ENCODE assay signal across 7 mouse cellular contexts in the genomic region with DNA sequence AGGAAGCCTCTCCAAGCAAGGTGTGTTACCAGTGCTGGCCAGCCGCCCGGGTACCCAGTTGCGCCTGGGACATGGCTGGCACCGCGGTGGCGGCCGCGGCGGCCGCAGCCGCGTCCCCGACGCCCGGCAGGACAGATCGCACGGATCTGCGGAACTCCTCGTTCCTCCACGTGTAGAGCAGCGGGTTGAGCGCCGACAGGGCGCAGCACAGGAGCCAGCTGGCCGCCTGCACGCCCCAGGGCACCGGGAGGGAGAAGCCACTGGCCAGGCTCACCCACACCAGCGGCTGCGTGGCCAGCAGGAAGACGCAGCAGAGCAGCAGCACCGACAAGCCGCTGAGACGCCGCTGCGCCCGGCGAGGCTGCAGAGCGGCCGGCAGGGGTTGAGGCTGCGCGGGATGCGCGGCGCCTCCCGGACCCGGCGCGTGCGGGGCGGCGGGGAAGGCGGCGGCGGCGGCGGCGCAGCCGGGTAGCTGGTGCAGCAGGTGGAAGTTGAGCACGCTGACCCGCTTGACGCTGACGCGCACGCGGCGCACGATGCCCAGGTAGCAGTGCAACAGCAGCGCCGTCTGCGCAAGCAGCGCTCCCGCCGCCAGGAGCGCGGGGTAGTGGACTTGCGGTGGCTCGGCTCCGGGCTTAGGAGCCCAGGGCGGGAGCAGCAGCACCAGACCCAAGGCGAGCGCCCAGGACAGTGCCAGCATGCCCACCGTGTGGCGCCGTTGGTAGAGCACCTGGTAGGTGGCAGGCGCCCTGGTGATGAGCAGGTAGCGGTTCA. TPM values are rescaled to one million over a fixed set of nuclear protein-coding genes. Genes with fewer than 3 reads are reported as not detected.
DNase-seq lines count a peak whose midpoint lies in the region; ATAC-seq and TF ChIP-seq lines count a peak whose summit lies in the region.

No protein-coding gene starts in this region.

- no peaks in the 10 kb centered on the region for H3K9me3 ChIP-seq in hindbrain, embryonic 16.5 days (ENCODE audit: control insufficient read depth, low read length)

- ATAC-seq in hindbrain, embryonic 16.5 days = peak; percentile 76
- 0 out of 2 replicates have a peak, but pooled peaks have one; percentile 35 for ATAC-seq in megakaryocyte-erythroid progenitor cell, adult 5-6 weeks (replicated peaks; ENCODE audit: low FRiP score, low TSS enrichment, poor library complexity, severe bottlenecking)

- peak overlapping the region; percentile 76 for H3K9ac ChIP-seq in hindbrain, embryonic 16.5 days (ENCODE audit: low read depth, low read length)

- H3K4me2 ChIP-seq in hindbrain, embryonic 16.5 days (ENCODE audit: low read length) = peak overlapping the region; percentile 99

- peaks cover 19% of the 10 kb centered on the region for H3K4me1 ChIP-seq in hindbrain, embryonic 16.5 days (ENCODE audit: control insufficient read depth, insufficient read depth, low read depth, low read length)

- intact Hi-C loops in gastrocnemius, adult 2 months (cut with DNase I) = no loop called here
- intact Hi-C loops in left cerebral cortex, postnatal 4 days (cut with DNase I) = loop anchor here (5.0 kb wide), 1 partner anchor 209 kb away; no protein-coding TSS in a partner anchor

- no peak for TF ChIP-seq CTCF in gastrocnemius, adult 2 months (IDR thresholded peaks at IDR 0.05)

- WGBS in hindbrain, embryonic 16.5 days = under 1% methylated on average over 54 of the region's 86 CpGs

- H3K27ac ChIP-seq in gastrocnemius, adult 2 months = no peak overlapping the region
- H3K27ac ChIP-seq in hindbrain, embryonic 16.5 days (ENCODE audit: low read depth, low read length) = peak overlapping the region; percentile 72

- peak; percentile 57 for DNase-seq in adrenal gland, postnatal 14 days
- DNase-seq in cerebellum, postnatal 14 days = peak; percentile 57 to 59
- peak; percentile 52 for DNase-seq in gastrocnemius, adult 2 months
- peak; percentile 35 for DNase-seq in left cerebral cortex, postnatal 4 days
- peak; percentile 44 to 45 for DNase-seq in right cerebral cortex, postnatal 36 days (ENCODE audit: low spot score in 2 of 2)

- H3K27me3 ChIP-seq in hindbrain, embryonic 16.5 days (replicated peaks; ENCODE audit: control insufficient read depth, insufficient read depth, low read length) = peaks cover 4% of the 10 kb centered on the region; the same call in 1 of the 2 replicates

- H3K36me3 ChIP-seq in hindbrain, embryonic 16.5 days (ENCODE audit: control insufficient read depth, insufficient read depth, low read length) = no peaks in the 10 kb centered on the region

- H3K4me3 ChIP-seq in gastrocnemius, adult 2 months = peak overlapping the region; percentile 76
- H3K4me3 ChIP-seq in hindbrain, embryonic 16.5 days (ENCODE audit: low read length) = peak overlapping the region; percentile 69

RNA-seq across cellular contexts. Expression of a gene that starts 1.6 kb away (rescaled TPM):
- total RNA-seq in adrenal gland, postnatal 14 days (2021) = 0.44 and 0.49 TPM in 2 replicates
- total RNA-seq in gastrocnemius, adult 2 months (2021) = not detected
- 4.7 and 6.9 TPM in 2 replicates for polyA plus RNA-seq in hindbrain, embryonic 16.5 days (2015; fragmentation: Nextera tagmentation; extraction: Ambion mirVana)
- 10 to 100 TPM; 27.9 to 31.8 TPM for total RNA-seq in left cerebral cortex, postnatal 4 days (2021)
- total RNA-seq in megakaryocyte-erythroid progenitor cell, adult 5-6 weeks (2014; fragmentation: Nextera tagmentation) = not detected in 2 replicates
- total RNA-seq in megakaryocyte-erythroid progenitor cell, adult 5-6 weeks (2017) = not detected in 2 replicates

Comparison
In these comparisons a context has a peak if more than half of its experiments do, and no peak if none do; other contexts are left out.
1. RNA of a gene that starts 1.6 kb away (total RNA-seq): 27.9 to 31.8 TPM in left cerebral cortex, postnatal 4 days; 0.44 to 0.49 TPM in adrenal gland, postnatal 14 days, not detected in gastrocnemius, adult 2 months and not detected in megakaryocyte-erythroid progenitor cell, adult 5-6 weeks; every median in the first group is over 10 times any median in the second.
2. Peak in every context shown above with its lines, with median percentiles within 50 percentile points of each other: DNase-seq.